ENCODE assay signal across 10 mouse cellular contexts in genomic region chr17:17849906-17850712, GRCm38 (mm10). TPM values are rescaled to one million over a fixed set of nuclear protein-coding genes. Genes with fewer than 3 reads are reported as not detected.
DNase-seq lines count a peak whose midpoint lies in the region; ATAC-seq and TF ChIP-seq lines count a peak whose summit lies in the region.
"Had no signal": no experiment of that assay in that cellular context is flagged by ENCODE, and none has a peak within 500 bp of the region (broad histone marks: within the 10 kb centered on the region; RNA-seq: fewer than 3 reads in every experiment).

No protein-coding gene starts in this region.

- no peaks in the 10 kb centered on the region for H3K4me1 ChIP-seq in heart, embryonic 11.5 days (ENCODE audit: control insufficient read depth, insufficient read depth, low read length)
- peaks cover 24% of the 10 kb centered on the region for H3K4me1 ChIP-seq in E14TG2a.4 (replicated peaks; ENCODE audit: low read depth, low read length)
- peaks cover 7% of the 10 kb centered on the region for H3K4me1 ChIP-seq in forebrain, embryonic 12.5 days
- peaks cover 6% of the 10 kb centered on the region for H3K4me1 ChIP-seq in limb, embryonic 13.5 days

- H3K27ac ChIP-seq in heart, embryonic 11.5 days (ENCODE audit: low read depth, low read length) = no peak overlapping the region
- no peak overlapping the region for H3K27ac ChIP-seq in forebrain, embryonic 12.5 days
- H3K27ac ChIP-seq in limb, embryonic 13.5 days = no peak overlapping the region
- H3K27ac ChIP-seq: gastrocnemius, adult 2 months had no signal

- H3K9me3 ChIP-seq in heart, embryonic 11.5 days (replicated peaks; ENCODE audit: control insufficient read depth, low read length) = no peaks in the 10 kb centered on the region
- no peaks in the 10 kb centered on the region for H3K9me3 ChIP-seq in E14TG2a.4 (ENCODE audit: low read length)
- H3K9me3 ChIP-seq in forebrain, embryonic 12.5 days = no peaks in the 10 kb centered on the region
- H3K9me3 ChIP-seq in limb, embryonic 13.5 days = no peaks in the 10 kb centered on the region

- no peak for TF ChIP-seq CTCF in E14TG2a.4 (conservative IDR thresholded peaks at IDR 0.05; ENCODE audit: low read length)

- 14% methylated on average over 55 of the region's 55 CpGs for WGBS in heart, embryonic 11.5 days (ENCODE audit: insufficient replicate concordance)
- WGBS in forebrain, embryonic 12.5 days = 20% methylated on average over 55 of the region's 55 CpGs
- 23% methylated on average over 55 of the region's 55 CpGs for WGBS in limb, embryonic 13.5 days

- DNase-seq in heart, postnatal 36 days = no peak
- DNase-seq in gastrocnemius, adult 8-10 months (ENCODE audit: low spot score in 2 of 2) = no peak
- no peak for DNase-seq in Muller cell, postnatal 12 days (ENCODE audit: inconsistent ontology term)
- no peak for DNase-seq in adrenal gland, postnatal 36 days
- DNase-seq: gastrocnemius, adult 2 months had no signal

- H3K9ac ChIP-seq in heart, embryonic 11.5 days (ENCODE audit: low read depth, low read length) = no peak overlapping the region
- H3K9ac ChIP-seq in forebrain, embryonic 12.5 days = peak overlapping the region; percentile 12; the same call in 1 of the 2 replicates
- no peak overlapping the region for H3K9ac ChIP-seq in limb, embryonic 13.5 days

- H3K4me2 ChIP-seq in heart, embryonic 11.5 days = peak overlapping the region; percentile 39
- H3K4me2 ChIP-seq in forebrain, embryonic 12.5 days = peak overlapping the region; percentile 31
- peak overlapping the region; percentile 16; the same call in 1 of the 2 replicates for H3K4me2 ChIP-seq in limb, embryonic 13.5 days (replicated peaks)

- H3K27me3 ChIP-seq in heart, embryonic 11.5 days (ENCODE audit: control insufficient read depth, insufficient read depth, low read length) = peaks cover 16% of the 10 kb centered on the region
- peaks cover 57% of the 10 kb centered on the region for H3K27me3 ChIP-seq in E14TG2a.4 (ENCODE audit: insufficient read depth, low read length)
- peaks cover 20% of the 10 kb centered on the region for H3K27me3 ChIP-seq in forebrain, embryonic 12.5 days
- H3K27me3 ChIP-seq in limb, embryonic 13.5 days = peaks cover 25% of the 10 kb centered on the region

- H3K36me3 ChIP-seq in heart, embryonic 11.5 days (ENCODE audit: control insufficient read depth, insufficient read depth, low read length) = no peaks in the 10 kb centered on the region
- H3K36me3 ChIP-seq in E14TG2a.4 (ENCODE audit: insufficient read depth, low read length) = no peaks in the 10 kb centered on the region
- H3K36me3 ChIP-seq in forebrain, embryonic 12.5 days (replicated peaks) = peaks cover 3% of the 10 kb centered on the region; the same call in 1 of the 2 replicates
- H3K36me3 ChIP-seq in limb, embryonic 13.5 days = peaks cover 16% of the 10 kb centered on the region

- intact Hi-C loops in heart, postnatal 36 days (cut with DNase I) = no loop called here

- H3K4me3 ChIP-seq in heart, embryonic 11.5 days (ENCODE audit: low read depth, low read length) = peak overlapping the region; percentile 18; the same call in 1 of the 2 replicates
- peak overlapping the region; percentile 80 for H3K4me3 ChIP-seq in E14TG2a.4 (replicated peaks; ENCODE audit: low read length)
- no peak overlapping the region for H3K4me3 ChIP-seq in forebrain, embryonic 12.5 days (replicated peaks)
- no peak overlapping the region for H3K4me3 ChIP-seq in limb, embryonic 13.5 days
- H3K4me3 ChIP-seq: gastrocnemius, adult 2 months had no signal

- no peak for ATAC-seq in heart, embryonic 11.5 days (replicated peaks; ENCODE audit: insufficient number of reproducible peaks, low FRiP score, low TSS enrichment)
- ATAC-seq in forebrain, embryonic 12.5 days (ENCODE audit: low FRiP score) = peak; percentile 37; the same call in 1 of the 2 replicates
- ATAC-seq in limb, embryonic 13.5 days (ENCODE audit: low FRiP score, low read depth) = no peak; the same call in 1 of the 2 replicates

RNA-seq across cellular contexts. Expression of gene Has1, which starts 4.9 kb away (rescaled TPM):
- 0.93 and 2.0 TPM in 2 replicates for polyA plus RNA-seq in heart, embryonic 11.5 days (2014; fragmentation: Nextera tagmentation; extraction: Ambion mirVana)
- under 1 TPM in 1 of 2 experiments, not detected in 1; 0.42 TPM for total RNA-seq in heart, postnatal 36 days (2021)
- polyA plus RNA-seq in forebrain, embryonic 12.5 days (2016; fragmentation: Nextera tagmentation; extraction: Ambion mirVana) = 0.83 and 1.4 TPM in 2 replicates
- 1.5 and 1.7 TPM in 2 replicates for polyA plus RNA-seq in limb, embryonic 13.5 days (2015; fragmentation: Nextera tagmentation; extraction: Ambion mirVana)
- under 1 TPM in 3 of 4 experiments, not detected in 1; 0.12 to 0.18 (median 0.13) TPM for total RNA-seq in gastrocnemius, adult 8-10 months (2022)
- under 1 TPM; 0.13 to 0.26 TPM for total RNA-seq in adrenal gland, postnatal 36 days (2021)

RNA-seq across cellular contexts. Expression of gene Spaca6, which starts 23.2 kb away (rescaled TPM):
- 15.5 and 25.1 TPM in 2 replicates for polyA plus RNA-seq in heart, embryonic 11.5 days (2014; fragmentation: Nextera tagmentation; extraction: Ambion mirVana)
- 10 to 100 TPM; 12.6 to 13.0 TPM for total RNA-seq in heart, postnatal 36 days (2021)
- polyA plus RNA-seq in forebrain, embryonic 12.5 days (2016; fragmentation: Nextera tagmentation; extraction: Ambion mirVana) = 43.5 and 46.8 TPM in 2 replicates
- 56.0 and 59.7 TPM in 2 replicates for polyA plus RNA-seq in limb, embryonic 13.5 days (2015; fragmentation: Nextera tagmentation; extraction: Ambion mirVana)
- total RNA-seq in gastrocnemius, adult 8-10 months (2022) = 1 to 10 TPM; 4.5 to 5.4 (median 4.5) TPM
- total RNA-seq in adrenal gland, postnatal 36 days (2021) = 10 to 100 TPM; 38.7 to 53.8 TPM

RNA-seq across cellular contexts. Expression of gene Fpr1, which starts 33.6 kb away (rescaled TPM):
- not detected in 2 replicates for polyA plus RNA-seq in heart, embryonic 11.5 days (2014; fragmentation: Nextera tagmentation; extraction: Ambion mirVana)
- under 1 TPM in 1 of 2 experiments, not detected in 1; 0.19 TPM for total RNA-seq in heart, postnatal 36 days (2021)
- polyA plus RNA-seq in forebrain, embryonic 12.5 days (2016; fragmentation: Nextera tagmentation; extraction: Ambion mirVana) = not detected in 2 replicates
- polyA plus RNA-seq in limb, embryonic 13.5 days (2015; fragmentation: Nextera tagmentation; extraction: Ambion mirVana) = not detected in 2 replicates
- total RNA-seq in gastrocnemius, adult 8-10 months (2022) = not detected
- total RNA-seq in adrenal gland, postnatal 36 days (2021) = not detected
- total RNA-seq: gastrocnemius, adult 2 months; left cerebral cortex, postnatal 14 days had no signal

RNA-seq across cellular contexts. Expression of gene Fpr2, which starts 37.5 kb away (rescaled TPM):
- not detected in 2 replicates for polyA plus RNA-seq in heart, embryonic 11.5 days (2014; fragmentation: Nextera tagmentation; extraction: Ambion mirVana)
- total RNA-seq in heart, postnatal 36 days (2021) = not detected
- polyA plus RNA-seq in forebrain, embryonic 12.5 days (2016; fragmentation: Nextera tagmentation; extraction: Ambion mirVana) = not detected in 2 replicates
- polyA plus RNA-seq in limb, embryonic 13.5 days (2015; fragmentation: Nextera tagmentation; extraction: Ambion mirVana) = not detected in 2 replicates
- not detected for total RNA-seq in gastrocnemius, adult 8-10 months (2022)
- total RNA-seq in adrenal gland, postnatal 36 days (2021) = not detected
- total RNA-seq: gastrocnemius, adult 2 months; left cerebral cortex, postnatal 14 days had no signal

RNA-seq across cellular contexts. Expression of gene Fpr3, which starts 37.5 kb away (rescaled TPM):
- not detected in 2 replicates for polyA plus RNA-seq in heart, embryonic 11.5 days (2014; fragmentation: Nextera tagmentation; extraction: Ambion mirVana)
- not detected for total RNA-seq in heart, postnatal 36 days (2021)
- polyA plus RNA-seq in forebrain, embryonic 12.5 days (2016; fragmentation: Nextera tagmentation; extraction: Ambion mirVana) = not detected in 2 replicates
- not detected in 2 replicates for polyA plus RNA-seq in limb, embryonic 13.5 days (2015; fragmentation: Nextera tagmentation; extraction: Ambion mirVana)
- total RNA-seq in gastrocnemius, adult 8-10 months (2022) = not detected
- total RNA-seq in adrenal gland, postnatal 36 days (2021) = not detected
- total RNA-seq: gastrocnemius, adult 2 months; left cerebral cortex, postnatal 14 days had no signal

Comparison
In these comparisons a context has a peak if more than half of its experiments do, and no peak if none do; other contexts are left out.
1. H3K4me3 ChIP-seq: peak in heart, embryonic 11.5 days (single experiment) and E14TG2a.4 (single experiment); none in forebrain, embryonic 12.5 days (single experiment) and limb, embryonic 13.5 days (single experiment).
2. Peak in every context shown above with its lines, with median percentiles within 50 percentile points of each other: H3K4me2 ChIP-seq.